Mouse (Mus musculus) spleen, adult 2 months (tissue): Measurements from ENCODE around the gene Zfp94. TPM values are rescaled to one million over a fixed set of nuclear protein-coding genes. Genes with fewer than 3 reads are reported as not detected.

ENCODE experiments used
- DNase-seq, 2 experiments: peaks; one replicate each; pipeline versions ENCODE4 v3.0.0 to v3.0.0-alpha.2; 2012 to 2021; ENCODE audit warnings: low spot score in 2 of 2, low read depth in 1 of 2
- H3K27ac ChIP-seq: fragments of 200-500 bp; 2 replicates; pipeline ENCODE4 v1.5.1; 2012; ENCODE audit warnings: low read length, inconsistent platforms; ENCODE audit not compliant: insufficient read depth
- H3K27me3 ChIP-seq: fragments of 200-500 bp; 2 replicates; pipeline ENCODE4 v1.6.1; 2012; ENCODE audit warnings: mild to moderate bottlenecking, moderate library complexity, low read length, inconsistent platforms; ENCODE audit not compliant: control insufficient read depth, insufficient read depth
- H3K36me3 ChIP-seq: fragments of 200-500 bp; 2 replicates; pipeline ENCODE4 v1.6.1; 2012; ENCODE audit warnings: mild to moderate bottlenecking, low read length, inconsistent platforms; ENCODE audit not compliant: control insufficient read depth, insufficient read depth
- H3K4me1 ChIP-seq: fragments of 200-500 bp; 2 replicates; pipeline ENCODE4 v1.6.1; 2011; ENCODE audit warnings: inconsistent platforms; ENCODE audit not compliant: control insufficient read depth, insufficient read depth, insufficient read length
- H3K4me3 ChIP-seq: fragments of 200-500 bp; 2 replicates; pipeline ENCODE4 v1.5.1; 2011; ENCODE audit warnings: mild to moderate bottlenecking, inconsistent platforms; ENCODE audit not compliant: insufficient read depth, insufficient read length; ENCODE audit errors: extremely low read depth
- CTCF ChIP-seq: fragments of 200-500 bp; IDR thresholded peaks from 2 replicates; pipeline ENCODE4 v1.5.1; 2011; ENCODE audit warnings: mild to moderate bottlenecking, inconsistent platforms; ENCODE audit not compliant: insufficient read depth, insufficient read length, insufficient replicate concordance; ENCODE audit errors: extremely low read depth
- POLR2A ChIP-seq: fragments of 200-500 bp; IDR thresholded peaks from 2 replicates; pipeline ENCODE4 v1.6.1; 2011; ENCODE audit warnings: low read depth, low read length, inconsistent platforms
- WGBS: fragments of 180-500 bp; shearing (Covaris S2); methylation state at CpG from one replicate; pipeline ENCODE4 v1.1.7; 2018; 5-methylcytosine and 5-hydroxymethylcytosine counted together
- polyA plus RNA-seq: library from polyadenylated mRNA; depleted of rRNA; stranded (reverse); fragments of >200 nt; gene quantifications from 2 replicates; pipeline ENCODE4 v1.2.3, GENCODE M21; 2012

The Zfp94 gene
- polyA plus RNA-seq, 1 experiment = 6.5 TPM

GRCm38 (mm10) chr7:24297361-24298095 is 18.9 kb downstream of the Zfp94 start:
- no peaks in the 10 kb centered on the region for H3K27me3 ChIP-seq
- no peak overlapping the region for H3K4me3 ChIP-seq
- H3K36me3 ChIP-seq = peaks cover 8% of the 10 kb centered on the region
- DNase-seq = no peak
- 95% methylated on average over 15 of the region's 15 CpGs for WGBS
- no peak for TF ChIP-seq CTCF
- no peak for TF ChIP-seq POLR2A
- H3K27ac ChIP-seq = no peak overlapping the region
- H3K4me1 ChIP-seq = 0 out of 2 replicates have a peak, but pooled peaks cover 4% of the 10 kb centered on the region

GRCm38 (mm10) chr7:24296386-24296785 is 20.1 kb downstream of the Zfp94 start:
- H3K4me3 ChIP-seq = no peak overlapping the region
- no peak for TF ChIP-seq CTCF
- no peak for TF ChIP-seq POLR2A
- no peak for DNase-seq
- no peaks in the 10 kb centered on the region for H3K27me3 ChIP-seq
- 95% methylated on average over 7 of the region's 7 CpGs for WGBS
- peaks cover 18% of the 10 kb centered on the region for H3K36me3 ChIP-seq
- H3K27ac ChIP-seq = no peak overlapping the region
- H3K4me1 ChIP-seq = 0 out of 2 replicates have a peak, but pooled peaks cover 4% of the 10 kb centered on the region

DNA sequence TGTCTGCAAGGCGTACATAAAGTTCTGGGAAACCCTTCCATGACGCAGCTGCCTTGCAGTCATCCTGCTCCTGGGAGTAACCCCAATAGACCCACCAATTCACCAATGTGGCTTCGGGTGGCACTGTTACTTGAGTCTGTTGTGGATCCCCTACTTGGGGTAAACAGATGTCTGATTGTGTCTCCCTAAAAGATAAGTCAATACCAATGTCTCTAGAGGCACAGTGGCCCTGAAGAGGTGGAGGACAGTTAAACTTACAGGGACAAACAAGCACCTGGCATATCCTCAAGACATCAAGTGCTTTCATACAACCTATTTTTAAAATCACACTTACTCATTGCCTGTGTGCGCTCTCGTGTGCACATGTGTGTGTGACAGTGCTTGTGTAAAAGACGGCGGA is 21.1 kb downstream of the Zfp94 start:
- no peak for DNase-seq
- 95% methylated on average over 7 of the region's 7 CpGs for WGBS
- Histone ChIP-seq H3K4me1 (0 out of 2 replicates have a peak, but pooled peaks cover 4% of the 10 kb centered on the region), H3K4me3 (no peak overlapping the region), H3K36me3 (peaks cover 18% of the 10 kb centered on the region), H3K27ac (no peak overlapping the region), H3K27me3 (no peaks in the 10 kb centered on the region)
- TF ChIP-seq POLR2A (no peak), CTCF (no peak)

GRCm38 (mm10) chr7:24294763-24295162 is 21.7 kb downstream of the Zfp94 start:
- DNase-seq = no peak
- Histone ChIP-seq H3K27ac (no peak overlapping the region), H3K36me3 (peaks cover 18% of the 10 kb centered on the region), H3K4me3 (no peak overlapping the region), H3K27me3 (no peaks in the 10 kb centered on the region), H3K4me1 (0 out of 2 replicates have a peak, but pooled peaks cover 4% of the 10 kb centered on the region)
- TF ChIP-seq POLR2A = no peak
- no peak for TF ChIP-seq CTCF
- WGBS = 92% methylated on average over 4 of the region's 4 CpGs

DNA sequence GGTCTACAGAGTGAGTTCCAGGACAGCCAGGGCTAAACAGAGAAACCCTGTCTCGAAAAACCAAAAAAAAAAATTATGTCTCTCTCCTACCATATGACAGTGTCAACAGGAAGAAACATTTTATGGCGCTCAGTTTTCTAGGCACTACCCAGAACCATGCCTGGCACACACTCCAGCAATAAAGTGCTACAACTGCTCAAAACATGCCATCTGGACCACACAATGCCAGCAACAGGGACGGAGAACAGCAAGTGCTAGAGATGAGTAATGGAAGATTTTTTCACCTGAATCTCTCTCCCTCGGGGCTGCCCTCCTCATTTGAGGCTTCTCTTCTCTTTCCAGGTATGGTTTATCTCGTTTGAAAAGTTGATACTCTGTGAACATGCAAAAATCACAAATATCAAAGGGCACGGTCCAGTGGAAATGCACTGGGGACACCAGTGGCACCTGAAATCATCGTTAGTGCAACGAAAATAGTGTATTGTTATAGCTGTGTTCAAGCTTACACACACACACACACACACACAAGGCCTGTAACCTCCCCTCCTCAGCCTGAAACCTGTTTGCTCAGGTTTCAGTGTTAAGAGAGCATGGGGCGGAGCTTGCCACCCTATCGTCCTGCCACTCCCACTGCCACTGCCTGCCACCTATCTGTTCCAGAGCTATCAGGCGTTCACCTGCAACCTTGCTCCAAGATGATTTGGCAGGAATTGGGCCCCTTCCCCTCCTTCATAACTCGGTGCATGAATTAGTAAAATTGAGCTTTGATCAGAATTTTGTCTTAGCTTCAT is 23.2 kb downstream of the Zfp94 start:
- WGBS = 90% methylated on average over 12 of the region's 12 CpGs
- no peaks in the 10 kb centered on the region for H3K27me3 ChIP-seq
- 0 out of 2 replicates have a peak, but pooled peaks cover under 1% of the 10 kb centered on the region for H3K4me1 ChIP-seq
- no peak overlapping the region for H3K4me3 ChIP-seq
- peaks cover 18% of the 10 kb centered on the region for H3K36me3 ChIP-seq
- DNase-seq = no peak
- no peak for TF ChIP-seq CTCF
- no peak for TF ChIP-seq POLR2A
- H3K27ac ChIP-seq = no peak overlapping the region

DNA sequence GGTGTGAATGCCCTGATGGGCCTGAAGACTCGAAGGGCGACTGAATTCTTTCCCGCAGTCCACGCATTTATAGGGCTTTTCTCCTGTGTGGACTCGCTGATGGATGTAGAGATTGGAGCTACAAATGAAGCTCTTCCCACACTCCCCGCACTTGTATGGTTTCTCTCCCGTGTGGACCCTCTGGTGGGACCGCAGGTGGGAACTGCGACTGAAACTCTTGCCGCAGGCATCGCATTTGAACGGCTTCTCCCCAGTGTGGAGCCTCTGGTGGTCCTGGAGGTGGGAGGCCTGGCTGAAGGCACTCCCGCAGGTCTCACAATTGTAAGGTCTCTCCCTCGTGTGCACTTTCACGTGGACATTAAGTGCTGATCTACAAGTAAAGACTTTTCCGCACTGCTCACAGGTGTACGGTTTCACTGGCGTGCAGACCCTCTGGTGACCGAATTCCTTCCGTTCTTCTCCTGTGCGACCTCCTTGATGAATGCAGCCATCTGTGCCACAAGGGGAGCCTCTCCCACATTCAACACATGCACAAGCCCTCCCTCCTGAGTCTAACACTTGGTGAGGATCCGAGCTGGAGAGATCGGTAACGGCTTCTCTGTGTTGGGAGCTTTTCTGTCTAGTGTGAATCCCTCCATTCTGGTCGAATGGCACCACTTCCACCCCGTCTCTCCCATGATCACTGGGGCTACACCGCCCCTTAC is 24.9 kb downstream of the Zfp94 start:
- no peak for TF ChIP-seq CTCF
- TF ChIP-seq POLR2A = no peak
- DNase-seq = no peak
- Histone ChIP-seq H3K36me3 (peaks cover 18% of the 10 kb centered on the region), H3K27me3 (no peaks in the 10 kb centered on the region), H3K4me1 (no peaks in the 10 kb centered on the region), H3K27ac (no peak overlapping the region), H3K4me3 (no peak overlapping the region)
- 94% methylated on average over 27 of the region's 27 CpGs for WGBS
